Mouse (Mus musculus) mammary gland, adult 2 months (tissue): ENCODE results near the gene Rnaset2a. TPM values are rescaled to one million over a fixed set of nuclear protein-coding genes. Genes with fewer than 3 reads are reported as not detected.

Experiments
- polyA plus RNA-seq: library from polyadenylated mRNA; depleted of rRNA; stranded (reverse); fragments of >200 nt; gene quantifications from 2 replicates; pipeline ENCODE4 v1.2.3, GENCODE M21; 2012; ENCODE audit warnings: low replicate concordance; rRNA removed

Gene Rnaset2a
- 26.0 and 47.1 TPM in 2 replicates for polyA plus RNA-seq

DNA sequence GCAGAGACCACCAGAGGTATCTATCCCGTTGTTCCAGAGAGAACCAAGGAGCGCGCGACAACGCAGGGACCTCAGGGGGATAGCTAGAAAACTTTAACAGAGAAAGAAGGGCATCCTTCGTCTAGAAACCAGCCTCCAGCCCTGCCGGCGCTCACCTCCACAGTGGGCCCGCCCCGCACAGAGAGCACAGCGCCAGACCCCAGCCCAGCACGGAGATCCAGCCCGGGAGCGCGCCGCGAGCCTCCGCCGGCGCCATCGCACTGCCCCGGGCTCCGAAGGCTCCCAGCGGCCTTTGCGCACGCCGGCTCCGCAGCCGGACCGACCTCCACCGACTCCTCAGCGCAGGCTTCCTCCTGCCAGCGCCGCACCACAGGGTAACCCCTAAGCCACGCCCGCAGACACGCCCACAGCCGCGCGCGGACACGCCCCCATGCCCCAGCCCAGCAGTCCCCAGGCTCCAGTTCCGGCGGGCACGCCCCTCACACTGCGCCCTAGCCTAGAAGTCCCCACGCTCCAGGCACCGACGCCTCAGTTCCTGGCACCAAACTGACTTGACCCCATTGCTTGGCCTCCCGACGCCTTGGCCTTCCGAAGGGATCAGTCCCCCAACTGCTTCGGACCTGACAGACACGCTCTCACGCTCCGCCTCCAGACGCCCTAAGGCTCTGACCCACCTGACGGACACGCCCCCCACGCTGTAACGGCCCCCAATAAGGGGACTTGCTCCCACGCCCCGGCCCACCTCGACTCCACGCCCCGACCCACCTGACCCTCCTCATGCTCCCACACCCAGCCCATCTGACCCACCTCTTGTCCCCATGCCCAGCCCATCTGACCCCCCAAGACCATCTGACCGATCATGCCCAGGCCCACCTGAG lies at the start of gene Rnaset2a, which contains the start of gene Gm49673:
Rnaset2a (minus strand) TSS at position 659 of the 878 bp plus-strand sequence.
Gm49673 (minus strand) TSS at position 350 of the 878 bp plus-strand sequence.

DNA sequence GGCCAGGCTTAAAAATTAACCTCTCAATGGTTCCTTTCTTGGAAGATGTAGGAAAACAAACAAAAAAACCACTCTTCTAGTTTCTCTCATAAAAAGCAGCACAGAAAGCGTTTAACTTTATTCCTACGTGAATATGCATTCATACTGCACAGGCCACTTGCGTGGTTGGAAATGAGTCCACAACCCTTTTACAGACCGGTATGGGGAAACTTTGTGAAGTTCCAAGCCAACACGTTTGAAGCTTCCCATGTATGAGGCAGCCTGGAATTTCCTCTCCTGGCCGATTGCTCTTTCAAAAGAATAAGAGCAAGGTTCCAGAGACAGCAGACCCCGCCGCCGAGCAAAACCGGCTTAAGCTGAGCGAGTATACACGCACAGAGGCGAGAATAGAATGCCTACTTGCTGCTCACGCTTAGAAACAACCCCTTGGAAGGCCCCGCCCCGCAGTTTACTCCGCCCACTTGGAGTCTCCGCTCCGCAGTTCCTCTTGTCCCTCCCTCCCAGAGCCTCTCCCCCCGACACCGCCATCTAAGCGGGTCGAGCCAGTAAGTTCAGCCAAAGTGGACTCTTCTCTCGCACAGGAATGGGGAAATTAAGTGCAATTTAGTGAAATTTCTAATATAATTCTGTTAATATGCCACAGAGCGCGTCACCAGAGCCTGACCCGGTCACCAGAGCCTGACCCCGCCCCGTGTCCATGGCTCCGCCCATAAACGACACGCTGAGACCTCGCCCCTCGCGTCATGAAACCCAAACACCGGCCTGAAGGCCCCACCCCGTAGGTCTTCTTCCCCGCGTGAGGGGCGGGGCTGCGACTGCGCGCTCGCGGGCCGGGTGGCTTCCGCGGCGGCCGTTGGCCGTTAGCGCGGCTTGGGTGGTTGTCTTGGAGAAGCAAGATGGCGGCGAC lies 17.1 kb upstream of the Rnaset2a start, which contains the start of gene Fgfr1op:
Fgfr1op (plus strand) TSS at position 801 of the 907 bp plus-strand sequence.

Other genes starting within 250 kb of the Rnaset2a start
- 7.6 and 7.9 TPM in 2 replicates for gene Tagap, start 222.1 kb downstream of the Rnaset2a start, polyA plus RNA-seq
- 62.0 and 127 TPM in 2 replicates for gene Rsph3a, start 202.5 kb downstream of the Rnaset2a start, polyA plus RNA-seq
- 0.45 and 3.4 TPM in 2 replicates for gene Gm49673, start 309 bp downstream of the Rnaset2a start, polyA plus RNA-seq
- gene Fgfr1op, start 17.4 kb upstream of the Rnaset2a start, polyA plus RNA-seq = 1.4 and 3.8 TPM in 2 replicates
- 21.7 and 22.5 TPM in 2 replicates for gene Ccr6, start 87.9 kb upstream of the Rnaset2a start, polyA plus RNA-seq
- gene Mpc1, start 134.8 kb upstream of the Rnaset2a start, polyA plus RNA-seq = 278 and 789 TPM in 2 replicates
- gene Sft2d1, start 163.0 kb upstream of the Rnaset2a start, polyA plus RNA-seq = 59.6 and 107 TPM in 2 replicates
- 0.20 and 0.31 TPM in 2 replicates for gene Prr18, start 189.4 kb upstream of the Rnaset2a start, polyA plus RNA-seq
- not detected in 2 replicates for gene T2, start 207.9 kb upstream of the Rnaset2a start, polyA plus RNA-seq